Mouse (Mus musculus): ENCODE data around the gene Dbx1.

DNA sequence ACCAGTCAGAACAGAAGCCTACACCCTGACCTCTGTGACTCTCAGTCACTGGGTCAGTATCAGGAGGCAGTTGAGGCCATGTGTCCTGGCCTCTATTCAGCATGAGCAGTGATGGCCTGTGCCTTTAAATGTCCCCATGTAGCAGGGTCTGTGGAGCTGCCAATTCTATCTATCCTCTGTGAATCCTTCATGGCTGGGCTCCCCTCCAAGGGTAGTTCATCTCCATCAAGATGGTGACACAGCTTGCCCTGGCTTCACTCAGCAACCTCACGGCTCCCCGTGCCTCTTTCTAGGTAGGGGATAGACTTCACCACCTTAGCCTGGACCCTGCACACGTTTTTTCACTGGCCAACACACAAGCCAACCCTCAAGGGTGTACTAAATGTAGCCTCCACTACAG lies 38.9 kb downstream of the Dbx1 start:
- no peak for TF ChIP-seq CTCF (IDR thresholded peaks at IDR 0.05; ENCODE audit: low read depth)
- TF ChIP-seq EP300 (optimal IDR thresholded peaks at IDR 0.05), result no peak

Measured in stomach, postnatal 0 days (tissue).